Mouse (Mus musculus) liver, embryonic 15.5 days (tissue): Measurements from ENCODE around the gene Lag3. TPM values are rescaled to one million over a fixed set of nuclear protein-coding genes. Genes with fewer than 3 reads are reported as not detected.
"Not testable (repeated sequence)": the region's sequence is repeated elsewhere in the genome, so short reads cannot be mapped to it uniquely, and the experiment has no call there.

Experiments
- ATAC-seq: fragments of 200-750 bp; cut with Nextera tagmentation; 2 replicates; pipeline ENCODE4 v1.8.0; 2017; ENCODE audit warnings: moderate number of reproducible peaks, mild to moderate bottlenecking, moderate library complexity; ENCODE audit not compliant: insufficient read depth
- H3K27ac ChIP-seq: fragments of 300-500 bp; sonication (generic); replicated peaks from 2 replicates; pipeline ENCODE4 v1.5.1; 2015; ENCODE audit warnings: mild to moderate bottlenecking, inconsistent platforms
- H3K27me3 ChIP-seq: fragments of 300-500 bp; sonication (generic); 2 replicates; pipeline ENCODE4 v1.6.1; 2015; ENCODE audit warnings: mild to moderate bottlenecking, inconsistent platforms
- H3K36me3 ChIP-seq: fragments of 300-500 bp; sonication (generic); replicated peaks from 2 replicates; pipeline ENCODE4 v1.6.1; 2015; ENCODE audit warnings: moderate library complexity, mild to moderate bottlenecking, inconsistent platforms
- H3K4me1 ChIP-seq: fragments of 300-500 bp; sonication (generic); replicated peaks from 2 replicates; pipeline ENCODE4 v1.6.1; 2015; ENCODE audit warnings: inconsistent platforms
- H3K4me2 ChIP-seq: fragments of 300-500 bp; sonication (generic); 2 replicates; pipeline ENCODE4 v1.6.1; 2015; ENCODE audit warnings: moderate library complexity, mild to moderate bottlenecking, inconsistent platforms
- H3K4me3 ChIP-seq: fragments of 300-500 bp; sonication (generic); replicated peaks from 2 replicates; pipeline ENCODE4 v1.5.1; 2015; ENCODE audit warnings: mild to moderate bottlenecking, inconsistent platforms
- H3K9ac ChIP-seq: fragments of 300-500 bp; sonication (generic); 2 replicates; pipeline ENCODE4 v1.6.1; 2015; ENCODE audit warnings: moderate library complexity, mild to moderate bottlenecking, inconsistent platforms
- H3K9me3 ChIP-seq: fragments of 300-500 bp; sonication (generic); replicated peaks from 2 replicates; pipeline ENCODE4 v1.6.1; 2016; ENCODE audit warnings: inconsistent platforms
- WGBS: fragments of 180-500 bp; shearing (Covaris S2); methylation state at CpG from one replicate; pipeline ENCODE4 v1.1.7; 2015; ENCODE audit warnings: mixed read lengths; ENCODE audit not compliant: insufficient replicate concordance; 5-methylcytosine and 5-hydroxymethylcytosine counted together
- polyA plus RNA-seq: library from polyadenylated mRNA; unstranded; fragments of >200 nt; fragmentation: Nextera tagmentation; extraction: Ambion mirVana; gene quantifications from 2 replicates; pipeline ENCODE4 v1.2.1, GENCODE M21; 2015

The Lag3 gene
- polyA plus RNA-seq, 1 experiment from 2014 or later: 0.18 TPM

DNA sequence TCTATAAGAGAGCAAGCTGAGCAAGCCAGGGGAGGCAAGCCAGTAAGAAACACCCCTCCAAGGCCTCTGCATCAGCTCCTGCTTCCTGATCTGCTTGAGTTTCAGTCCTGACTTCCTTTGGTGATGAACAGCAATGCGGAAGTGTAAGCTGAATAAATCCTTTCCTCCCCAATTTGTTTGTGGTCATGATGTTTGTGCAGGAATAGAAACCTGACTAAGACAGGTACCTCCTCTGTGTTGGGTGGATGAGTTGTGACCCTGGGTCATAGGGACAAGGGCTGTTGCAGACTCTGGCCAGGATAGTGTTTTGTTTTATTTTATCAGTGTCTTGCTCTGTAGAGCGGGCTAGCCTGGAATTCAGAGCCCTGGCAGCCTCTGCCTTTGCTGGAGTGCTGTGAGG lies 17.4 kb downstream of the Lag3 start:
- 68% methylated on average over 2 of the region's 2 CpGs for WGBS
- not testable (repeated sequence) for H3K4me2 ChIP-seq, H3K27ac ChIP-seq, ATAC-seq, H3K9ac ChIP-seq, H3K27me3 ChIP-seq, H3K4me3 ChIP-seq, H3K4me1 ChIP-seq, H3K9me3 ChIP-seq, H3K36me3 ChIP-seq

DNA sequence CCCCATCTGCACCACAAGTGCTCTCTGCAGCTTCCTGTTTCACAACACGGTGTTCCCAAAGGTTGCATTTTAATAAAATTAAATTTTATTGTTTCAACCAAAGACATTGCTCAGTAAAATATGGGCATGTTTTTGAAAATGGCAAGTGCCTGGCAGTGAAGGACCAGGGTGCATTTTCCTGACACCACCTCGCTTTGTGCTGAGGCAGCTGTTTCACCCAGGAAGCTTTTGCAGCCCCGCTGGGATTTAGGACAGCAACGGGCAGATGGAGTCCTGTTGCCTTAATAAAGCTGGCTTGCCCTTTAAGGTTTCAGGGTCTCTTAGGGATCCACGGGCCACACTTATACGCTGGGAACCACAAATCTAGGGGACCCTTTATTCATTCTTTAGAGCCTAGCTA lies 20.5 kb downstream of the Lag3 start:
- no peaks in the 10 kb centered on the region for H3K4me1 ChIP-seq
- 43% methylated on average over 6 of the region's 6 CpGs for WGBS
- H3K9ac ChIP-seq: no peak overlapping the region
- H3K4me3 ChIP-seq: no peak overlapping the region
- H3K27me3 ChIP-seq: no peaks in the 10 kb centered on the region
- ATAC-seq: no peak
- no peak overlapping the region for H3K4me2 ChIP-seq
- H3K36me3 ChIP-seq: no peaks in the 10 kb centered on the region
- no peaks in the 10 kb centered on the region for H3K9me3 ChIP-seq
- no peak overlapping the region for H3K27ac ChIP-seq

GRCm38 (mm10) chr6:124888555-124889125 lies 22.9 kb downstream of the Lag3 start:
- no peak overlapping the region for H3K9ac ChIP-seq
- no peaks in the 10 kb centered on the region for H3K4me1 ChIP-seq
- H3K36me3 ChIP-seq: no peaks in the 10 kb centered on the region
- H3K27ac ChIP-seq: no peak overlapping the region
- 71% methylated on average over 6 of the region's 6 CpGs for WGBS
- H3K9me3 ChIP-seq: no peaks in the 10 kb centered on the region
- ATAC-seq: no peak
- no peaks in the 10 kb centered on the region for H3K27me3 ChIP-seq
- no peak overlapping the region for H3K4me3 ChIP-seq
- no peak overlapping the region for H3K4me2 ChIP-seq

DNA sequence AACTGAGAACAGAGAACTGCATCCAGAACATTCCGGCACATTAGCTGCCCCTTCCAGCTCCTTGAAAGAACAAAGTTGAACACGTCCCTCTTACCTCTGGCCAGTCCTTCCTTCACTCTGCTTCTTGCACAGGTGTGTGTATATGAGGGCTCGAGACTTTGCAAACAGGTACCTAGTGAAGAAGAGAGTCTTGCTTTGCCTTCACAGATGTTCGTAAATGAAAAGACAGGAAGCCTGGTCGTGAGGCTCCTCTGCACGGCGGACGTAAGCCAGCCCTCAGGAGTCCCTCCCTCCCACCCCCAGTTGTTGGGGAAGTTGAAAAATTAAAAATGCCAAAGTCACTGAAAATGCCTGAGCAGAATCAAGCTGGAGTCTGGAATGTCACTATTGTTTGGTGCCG lies 23.5 kb downstream of the Lag3 start, which contains the start of gene Cd4:
Gene Cd4, minus strand, starts transcription at position 236 of the 400 bp plus-strand sequence.
- Histone ChIP-seq H3K9ac (no peak within 1 kb of the TSS), H3K4me3 (no peak within 1 kb of the TSS), H3K27me3 (no peaks in the 10 kb centered on the region), H3K36me3 (no peaks in the 10 kb centered on the region), H3K4me1 (no peaks in the 10 kb centered on the region), H3K9me3 (no peaks in the 10 kb centered on the region), H3K27ac (no peak within 1 kb of the TSS), H3K4me2 (no peak within 1 kb of the TSS)
- WGBS: 51% methylated on average over 9 of the region's 9 CpGs
- ATAC-seq: no peak

DNA sequence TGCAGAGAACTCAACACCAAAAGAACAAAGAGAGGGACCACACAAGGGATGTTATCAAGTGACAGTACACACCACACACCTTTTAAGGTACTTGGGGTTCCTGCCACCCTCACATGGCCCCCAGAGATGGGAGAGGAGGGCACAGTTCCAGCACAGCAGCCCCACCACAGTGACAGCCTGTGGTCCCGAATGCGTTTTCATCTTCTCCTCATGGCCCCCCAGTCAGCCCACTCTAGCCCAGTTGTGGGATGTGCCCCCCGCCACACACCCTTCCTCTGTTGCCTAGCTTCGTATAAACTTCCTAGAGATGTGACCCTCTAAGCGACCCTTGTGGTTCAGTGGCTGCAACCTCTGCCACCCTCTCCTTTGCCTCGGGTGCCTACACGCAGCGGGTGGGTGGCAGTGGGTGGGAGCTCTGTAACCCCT lies 25.5 kb downstream of the Lag3 start:
- H3K27me3 ChIP-seq: no peaks in the 10 kb centered on the region
- no peak overlapping the region for H3K4me2 ChIP-seq
- no peaks in the 10 kb centered on the region for H3K9me3 ChIP-seq
- no peaks in the 10 kb centered on the region for H3K4me1 ChIP-seq
- no peaks in the 10 kb centered on the region for H3K36me3 ChIP-seq
- no peak for ATAC-seq
- WGBS: 57% methylated on average over 8 of the region's 8 CpGs
- H3K4me3 ChIP-seq: no peak overlapping the region
- no peak overlapping the region for H3K9ac ChIP-seq
- H3K27ac ChIP-seq: no peak overlapping the region

DNA sequence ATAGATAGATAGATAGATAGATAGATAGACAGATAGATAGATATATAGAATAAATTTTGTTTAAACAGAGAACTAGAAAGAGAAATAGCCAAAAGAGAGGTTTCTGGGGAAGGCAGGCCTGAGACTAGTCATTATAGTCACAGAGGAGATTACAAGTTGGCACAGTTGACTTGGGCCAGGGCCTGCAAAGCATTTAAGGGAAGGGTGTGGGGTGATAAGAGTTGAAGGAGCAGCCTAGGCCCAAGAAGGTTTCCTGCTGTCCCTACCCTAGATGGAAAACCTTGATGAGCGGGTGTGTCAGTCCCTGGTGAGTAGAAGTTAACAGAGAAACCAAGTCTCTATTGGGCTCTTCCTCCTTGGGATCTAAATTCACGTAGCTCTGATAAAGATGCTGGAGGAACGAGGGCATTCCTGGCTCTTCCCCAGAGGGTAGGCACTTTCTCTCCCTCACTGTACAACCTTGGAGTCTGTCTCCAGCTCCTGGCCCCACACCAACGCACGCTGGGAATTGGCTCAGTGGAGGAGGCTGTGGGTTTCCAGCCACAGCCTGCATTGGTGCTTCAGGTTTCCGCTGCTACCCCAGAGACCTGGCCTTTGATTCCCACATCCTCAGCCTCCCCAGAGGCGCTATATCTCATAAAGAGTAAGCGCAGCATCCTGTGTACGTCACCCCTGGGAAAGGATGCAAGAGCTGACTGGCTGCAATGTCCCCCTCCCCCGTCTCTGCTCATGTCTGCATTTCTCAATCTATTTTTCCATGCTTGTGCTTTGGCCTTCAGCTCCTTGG lies 26.6 kb downstream of the Lag3 start:
- H3K9ac ChIP-seq: no peak overlapping the region
- H3K4me1 ChIP-seq: no peaks in the 10 kb centered on the region
- ATAC-seq: no peak
- H3K36me3 ChIP-seq: no peaks in the 10 kb centered on the region
- no peak overlapping the region for H3K27ac ChIP-seq
- H3K4me3 ChIP-seq: no peak overlapping the region
- 51% methylated on average over 10 of the region's 10 CpGs for WGBS
- no peak overlapping the region for H3K4me2 ChIP-seq
- H3K27me3 ChIP-seq: peaks cover 5% of the 10 kb centered on the region; the same call in 1 of the 2 replicates
- H3K9me3 ChIP-seq: no peaks in the 10 kb centered on the region

GRCm38 (mm10) chr6:124883351-124883750 lies 28.2 kb downstream of the Lag3 start:
- no peak for ATAC-seq
- no peak overlapping the region for H3K4me2 ChIP-seq
- H3K27ac ChIP-seq: no peak overlapping the region
- peaks cover 6% of the 10 kb centered on the region; the same call in 1 of the 2 replicates for H3K27me3 ChIP-seq
- no peaks in the 10 kb centered on the region for H3K9me3 ChIP-seq
- H3K4me3 ChIP-seq: no peak overlapping the region
- no peaks in the 10 kb centered on the region for H3K36me3 ChIP-seq
- no peaks in the 10 kb centered on the region for H3K4me1 ChIP-seq
- 67% methylated on average over 10 of the region's 10 CpGs for WGBS
- no peak overlapping the region for H3K9ac ChIP-seq

DNA sequence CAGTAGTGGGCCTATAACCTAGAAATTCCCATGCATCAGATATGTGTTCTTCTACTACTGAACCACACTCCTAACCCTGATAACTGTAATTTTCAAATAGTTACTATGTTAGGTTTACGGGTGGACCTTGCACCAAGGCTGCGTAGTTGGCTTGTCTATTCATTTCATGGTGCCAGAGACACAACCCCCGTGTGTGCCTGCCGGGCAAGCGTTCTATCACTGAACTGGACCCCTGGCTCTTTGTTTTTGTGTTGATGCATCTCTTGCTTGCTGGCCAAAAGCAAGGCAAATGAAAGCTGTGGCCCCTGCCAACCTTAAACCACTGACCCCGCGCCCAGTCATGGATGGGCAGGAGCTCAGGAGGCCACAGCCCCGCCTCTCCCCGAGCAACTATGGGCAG lies 29.7 kb downstream of the Lag3 start:
- 78% methylated on average over 9 of the region's 9 CpGs for WGBS
- Histone ChIP-seq H3K4me3 (no peak overlapping the region), H3K4me1 (no peaks in the 10 kb centered on the region), H3K9me3 (no peaks in the 10 kb centered on the region), H3K36me3 (no peaks in the 10 kb centered on the region), H3K27ac (no peak overlapping the region), H3K4me2 (no peak overlapping the region), H3K9ac (no peak overlapping the region), H3K27me3 (peaks cover 6% of the 10 kb centered on the region; the same call in 1 of the 2 replicates)
- no peak for ATAC-seq

GRCm38 (mm10) chr6:124879390-124879789 lies 32.1 kb downstream of the Lag3 start:
- no peak overlapping the region for H3K4me2 ChIP-seq
- H3K36me3 ChIP-seq: no peaks in the 10 kb centered on the region
- 54% methylated on average over 6 of the region's 6 CpGs for WGBS
- no peak overlapping the region for H3K9ac ChIP-seq
- no peaks in the 10 kb centered on the region for H3K4me1 ChIP-seq
- no peak overlapping the region for H3K27ac ChIP-seq
- H3K4me3 ChIP-seq: no peak overlapping the region
- ATAC-seq: no peak
- H3K9me3 ChIP-seq: no peaks in the 10 kb centered on the region
- H3K27me3 ChIP-seq: peaks cover 6% of the 10 kb centered on the region; the same call in 1 of the 2 replicates

- Histone ChIP-seq H3K4me2 (no peak overlapping the region), H3K27me3 (0 out of 2 replicates have a peak, but pooled peaks cover 2% of the 10 kb centered on the region), H3K9ac (no peak overlapping the region), H3K4me1 (no peaks in the 10 kb centered on the region), H3K36me3 (no peaks in the 10 kb centered on the region), H3K4me3 (no peak overlapping the region), H3K27ac (no peak overlapping the region), H3K9me3 (no peaks in the 10 kb centered on the region)
- WGBS: 12% methylated on average over 2 of the region's 3 CpGs
- ATAC-seq: no peak
These were observed 37.2 kb downstream of the Lag3 start for GRCm38 (mm10) chr6:124874348-124874747.

GRCm38 (mm10) chr6:124866560-124866959 lies 44.9 kb downstream of the Lag3 start:
- Histone ChIP-seq H3K9me3 (no peaks in the 10 kb centered on the region), H3K36me3 (no peaks in the 10 kb centered on the region), H3K4me1 (0 out of 2 replicates have a peak, but pooled peaks cover 5% of the 10 kb centered on the region), H3K4me2 (no peak overlapping the region), H3K27me3 (peaks cover 58% of the 10 kb centered on the region), H3K4me3 (no peak overlapping the region), H3K27ac (no peak overlapping the region), H3K9ac (no peak overlapping the region)
- no peak for ATAC-seq
- 53% methylated on average over 6 of the region's 7 CpGs for WGBS
